Mouse (Mus musculus) liver, embryonic 16.5 days (tissue): ENCODE data around the gene Tnni3. TPM values are rescaled to one million over a fixed set of nuclear protein-coding genes. Genes with fewer than 3 reads are reported as not detected.
"Not testable (repeated sequence)": the region's sequence is repeated elsewhere in the genome, so short reads cannot be mapped to it uniquely, and the experiment has no call there.

Experiments
- ATAC-seq: fragments of 200-750 bp; cut with Nextera tagmentation; 2 replicates; pipeline ENCODE4 v1.8.0; 2017; ENCODE audit warnings: low read depth, mild to moderate bottlenecking, moderate number of reproducible peaks, moderate library complexity
- H3K27ac ChIP-seq: fragments of 300-500 bp; sonication (generic); 2 replicates; pipeline ENCODE4 v1.5.1; 2014; ENCODE audit warnings: mild to moderate bottlenecking, low read length
- H3K27me3 ChIP-seq: fragments of 300-500 bp; sonication (generic); 2 replicates; pipeline ENCODE4 v1.6.1; 2014; ENCODE audit warnings: low read depth, low read length, mixed read lengths; ENCODE audit not compliant: control insufficient read depth, insufficient read depth
- H3K36me3 ChIP-seq: fragments of 300-500 bp; sonication (generic); 2 replicates; pipeline ENCODE4 v1.6.1; 2014; ENCODE audit warnings: mild to moderate bottlenecking; ENCODE audit not compliant: control insufficient read depth, insufficient read depth
- H3K4me1 ChIP-seq: fragments of 300-500 bp; sonication (generic); 2 replicates; pipeline ENCODE4 v1.6.1; 2014; ENCODE audit warnings: low read depth, low read length, mixed read lengths; ENCODE audit not compliant: control insufficient read depth
- H3K4me2 ChIP-seq: fragments of 300-500 bp; sonication (generic); 2 replicates; pipeline ENCODE4 v1.6.1; 2014; ENCODE audit warnings: low read depth, low read length, mixed read lengths
- H3K4me3 ChIP-seq: fragments of 300-500 bp; sonication (generic); 2 replicates; pipeline ENCODE4 v1.5.1; 2014; ENCODE audit warnings: low read depth, mild to moderate bottlenecking, low read length
- H3K9ac ChIP-seq: fragments of 300-500 bp; sonication (generic); 2 replicates; pipeline ENCODE4 v1.6.1; 2014; ENCODE audit warnings: low read depth, low read length
- H3K9me3 ChIP-seq: fragments of 300-500 bp; sonication (generic); replicated peaks from 2 replicates; pipeline ENCODE4 v1.6.1; 2016; ENCODE audit warnings: low read length; ENCODE audit not compliant: control insufficient read depth
- WGBS: fragments of 180-500 bp; shearing (Covaris S2); extraction: QIAGEN DNeasy Blood & Tissue Kit; methylation state at CpG from one replicate; pipeline ENCODE4 v1.1.7; 2014; ENCODE audit not compliant: insufficient replicate concordance; 5-methylcytosine and 5-hydroxymethylcytosine counted together
- polyA plus RNA-seq: library from polyadenylated mRNA; unstranded; fragments of >200 nt; fragmentation: Nextera tagmentation; extraction: Ambion mirVana; gene quantifications from 2 replicates; pipeline ENCODE4 v1.2.1, GENCODE M21; 2015

The Tnni3 gene
- polyA plus RNA-seq, 1 experiment from 2014 or later = 0.32 TPM

DNA sequence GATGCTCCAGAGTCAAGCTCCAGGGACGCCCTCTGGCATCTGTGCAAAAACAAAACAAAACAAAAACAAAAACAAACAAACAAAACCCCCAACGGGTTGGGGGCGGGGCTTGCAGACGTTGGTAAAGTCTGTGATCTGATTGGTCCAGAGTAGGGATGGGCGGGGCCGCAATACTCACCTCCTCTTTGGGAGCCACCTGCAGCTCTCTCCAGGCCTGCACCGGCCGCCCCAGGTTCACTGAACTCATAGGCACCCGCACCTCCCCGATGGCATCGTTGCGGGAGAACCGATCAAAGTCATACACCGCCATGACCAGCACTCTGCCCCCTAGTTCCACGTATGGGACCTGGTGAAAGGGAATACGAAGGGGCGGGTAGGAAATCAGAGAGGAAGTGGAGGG is 18.0 kb upstream of the Tnni3 start:
- no peak overlapping the region for H3K27ac ChIP-seq
- no peak overlapping the region for H3K4me3 ChIP-seq
- H3K9ac ChIP-seq = no peak overlapping the region
- H3K27me3 ChIP-seq = peaks cover 7% of the 10 kb centered on the region
- no peaks in the 10 kb centered on the region for H3K4me1 ChIP-seq
- no peak for ATAC-seq
- WGBS = 40% methylated on average over 17 of the region's 17 CpGs
- no peaks in the 10 kb centered on the region for H3K36me3 ChIP-seq
- H3K9me3 ChIP-seq = no peaks in the 10 kb centered on the region
- H3K4me2 ChIP-seq = no peak overlapping the region

DNA sequence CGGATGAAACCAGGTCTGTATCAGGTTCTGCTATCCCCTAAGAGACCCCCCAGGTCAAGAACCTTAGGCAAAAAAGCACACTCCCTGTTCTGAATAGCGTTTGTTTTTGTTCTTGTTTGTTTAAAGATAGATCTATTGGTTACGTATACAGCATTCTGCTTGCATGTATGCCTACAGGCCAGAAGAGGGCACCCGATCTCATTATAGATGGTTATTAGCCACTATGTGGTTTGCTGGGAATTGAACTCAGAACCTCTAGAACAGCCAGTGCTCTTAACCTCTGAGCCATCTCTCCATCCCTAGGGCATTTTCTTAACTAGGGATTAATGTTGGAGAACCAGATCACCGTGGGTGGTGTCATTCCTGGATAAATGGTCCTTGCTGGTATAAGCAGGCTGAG is 17.3 kb upstream of the Tnni3 start:
- Histone ChIP-seq H3K4me1 (no peaks in the 10 kb centered on the region), H3K4me2 (no peak overlapping the region), H3K4me3 (no peak overlapping the region), H3K27me3 (peaks cover under 1% of the 10 kb centered on the region; the same call in 1 of the 2 replicates), H3K9ac (no peak overlapping the region), H3K27ac (no peak overlapping the region), H3K9me3 (no peaks in the 10 kb centered on the region), H3K36me3 (no peaks in the 10 kb centered on the region)
- WGBS = 52% methylated on average over 5 of the region's 5 CpGs
- no peak for ATAC-seq

DNA sequence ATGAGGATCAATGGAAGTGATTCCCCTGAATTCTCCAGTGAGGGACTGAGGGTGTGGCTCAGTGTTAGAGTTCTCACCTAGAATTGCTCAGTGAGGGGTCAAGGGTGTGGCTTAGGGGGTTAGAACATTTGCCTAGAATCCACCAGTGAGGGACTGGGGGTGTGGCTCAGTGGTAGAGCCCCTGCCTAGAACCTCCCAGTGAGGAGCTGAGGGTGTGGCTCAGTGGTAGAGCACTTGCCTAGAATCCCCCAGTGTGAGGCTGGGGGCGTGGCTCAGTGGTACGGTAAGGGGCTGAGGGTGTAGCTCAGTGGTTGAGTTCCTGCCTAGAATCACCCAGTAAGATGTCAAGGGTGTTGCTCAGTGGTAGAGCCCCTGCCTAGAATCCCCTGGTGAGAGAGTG is 15.0 kb upstream of the Tnni3 start:
- WGBS = 60% methylated on average over 2 of the region's 2 CpGs
- ATAC-seq = no peak
- H3K9me3 ChIP-seq = no peaks in the 10 kb centered on the region
- H3K27me3 ChIP-seq = no peaks in the 10 kb centered on the region; the same call in none of the 2 replicates
- no peak overlapping the region for H3K4me2 ChIP-seq
- no peak overlapping the region for H3K4me3 ChIP-seq
- H3K27ac ChIP-seq = no peak overlapping the region
- H3K36me3 ChIP-seq = no peaks in the 10 kb centered on the region
- H3K4me1 ChIP-seq = no peaks in the 10 kb centered on the region
- H3K9ac ChIP-seq = no peak overlapping the region

DNA sequence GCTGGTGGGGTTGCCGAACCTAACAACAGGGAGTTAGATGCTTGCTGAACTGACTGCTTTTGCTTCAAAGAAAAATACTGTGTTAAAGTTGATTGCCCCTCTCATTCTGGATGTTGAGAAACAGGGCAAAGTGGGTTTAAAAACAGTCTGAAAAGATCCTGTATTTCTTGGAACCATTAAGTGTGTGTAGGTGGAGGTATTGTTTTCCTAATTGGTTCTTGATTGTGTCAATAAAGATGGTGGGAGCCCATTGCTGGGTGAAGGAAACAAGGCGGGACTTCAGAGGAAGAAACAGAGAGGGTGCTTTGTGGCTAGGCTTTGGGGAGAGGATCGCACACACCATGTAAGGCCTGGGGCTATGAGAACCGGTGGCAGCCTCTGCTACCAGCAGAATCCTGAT is 13.2 kb upstream of the Tnni3 start:
- H3K9ac ChIP-seq = no peak overlapping the region
- ATAC-seq = no peak
- H3K4me2 ChIP-seq = no peak overlapping the region
- H3K36me3 ChIP-seq = no peaks in the 10 kb centered on the region
- no peak overlapping the region for H3K27ac ChIP-seq
- no peaks in the 10 kb centered on the region for H3K9me3 ChIP-seq
- peaks cover 3% of the 10 kb centered on the region for H3K27me3 ChIP-seq
- H3K4me3 ChIP-seq = no peak overlapping the region
- WGBS = 36% methylated on average over 4 of the region's 4 CpGs
- H3K4me1 ChIP-seq = no peaks in the 10 kb centered on the region

DNA sequence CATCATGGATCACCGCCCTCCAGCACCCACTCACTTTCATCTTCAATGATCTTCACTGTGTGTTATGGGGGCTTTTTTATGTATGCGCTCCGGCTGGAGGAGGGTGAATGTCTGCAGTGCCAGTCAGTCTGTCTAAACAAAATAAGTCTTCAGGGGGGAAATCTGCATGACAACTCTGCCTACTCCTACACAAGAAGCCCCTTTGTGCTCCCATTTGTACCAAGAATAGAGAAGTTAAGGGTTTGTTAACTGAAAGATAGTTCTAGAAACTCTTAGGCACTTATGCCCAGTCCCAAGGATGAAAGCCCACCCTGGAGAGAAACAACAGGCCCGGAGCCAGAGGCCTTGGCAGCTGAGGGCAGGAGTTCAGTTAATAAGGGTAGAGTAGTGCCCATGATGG is 12.3 kb upstream of the Tnni3 start:
- Histone ChIP-seq H3K27ac (no peak overlapping the region), H3K4me3 (no peak overlapping the region), H3K9ac (no peak overlapping the region), H3K9me3 (no peaks in the 10 kb centered on the region), H3K36me3 (no peaks in the 10 kb centered on the region), H3K27me3 (peaks cover 8% of the 10 kb centered on the region), H3K4me2 (no peak overlapping the region), H3K4me1 (no peaks in the 10 kb centered on the region)
- 81% methylated on average over 4 of the region's 4 CpGs for WGBS
- ATAC-seq = no peak

DNA sequence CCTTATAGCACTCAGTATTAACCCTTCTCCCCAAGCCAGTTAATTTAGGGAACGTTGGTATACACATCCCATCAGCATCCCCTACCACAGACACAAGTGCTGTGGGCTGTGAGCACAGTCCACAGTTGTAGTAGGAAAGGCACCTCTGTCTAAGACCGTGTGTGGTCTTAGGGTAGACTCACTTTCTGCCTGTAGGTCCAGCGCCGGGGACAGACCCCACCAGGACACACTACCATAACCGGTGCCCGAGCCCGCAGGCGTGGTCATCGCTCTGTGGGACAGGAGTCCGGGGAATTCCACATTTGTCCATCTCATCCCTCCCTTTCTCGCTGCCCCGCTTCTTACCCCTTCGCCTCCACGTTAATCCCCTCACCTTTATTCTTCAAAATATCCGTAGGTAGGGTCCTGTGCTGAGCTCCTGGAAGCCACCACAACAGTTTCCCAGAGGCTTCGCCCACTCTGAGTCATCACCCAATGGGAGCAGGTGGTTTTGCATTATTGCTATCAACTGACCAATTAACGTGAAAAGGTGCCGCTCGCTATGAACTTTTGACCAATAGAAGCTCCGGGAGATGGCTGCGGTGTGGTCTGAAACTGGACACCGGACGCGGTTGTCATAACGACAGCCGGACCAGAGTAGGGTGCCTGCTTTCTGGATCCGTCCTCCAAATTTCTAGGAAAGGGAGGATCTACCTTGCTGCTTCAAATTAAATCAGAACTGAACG is 8.1 kb upstream of the Tnni3 start, which contains the start of gene Dnaaf3:
TSS of gene Dnaaf3 (minus strand) at position 449 of the 725 bp plus-strand sequence.
- H3K9me3 ChIP-seq = no peaks in the 10 kb centered on the region
- H3K36me3 ChIP-seq = no peaks in the 10 kb centered on the region
- H3K27me3 ChIP-seq = peaks cover 9% of the 10 kb centered on the region
- H3K4me1 ChIP-seq = no peaks in the 10 kb centered on the region
- H3K9ac ChIP-seq = no peak within 1 kb of the TSS
- peak; percentile 93 for ATAC-seq
- H3K27ac ChIP-seq = no peak within 1 kb of the TSS
- H3K4me2 ChIP-seq = peak within 1 kb of the TSS; percentile 38
- H3K4me3 ChIP-seq = peak within 1 kb of the TSS; percentile 26; the same call in 1 of the 2 replicates
- 6% methylated on average over 28 of the region's 28 CpGs for WGBS

DNA sequence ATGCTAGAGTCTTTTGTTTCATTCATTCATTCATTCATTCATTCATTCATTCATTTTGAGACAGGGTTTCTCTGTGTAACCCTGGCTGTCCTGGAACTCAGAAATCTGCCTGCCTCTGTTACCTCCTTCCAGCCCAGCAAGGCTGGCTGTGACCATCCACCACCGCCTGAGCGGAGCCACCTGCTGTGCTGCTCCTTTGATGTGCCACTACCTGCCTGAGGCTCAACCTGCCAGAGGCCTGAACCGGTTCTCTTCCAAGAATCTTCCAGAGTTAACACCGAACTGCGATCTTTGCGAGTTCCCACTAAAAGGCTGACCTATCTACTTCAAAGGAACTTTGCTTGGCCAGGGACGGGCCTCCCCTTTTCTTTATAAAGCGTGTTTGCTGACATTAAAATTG is 6.1 kb upstream of the Tnni3 start:
- not testable (repeated sequence) for H3K27ac ChIP-seq

DNA sequence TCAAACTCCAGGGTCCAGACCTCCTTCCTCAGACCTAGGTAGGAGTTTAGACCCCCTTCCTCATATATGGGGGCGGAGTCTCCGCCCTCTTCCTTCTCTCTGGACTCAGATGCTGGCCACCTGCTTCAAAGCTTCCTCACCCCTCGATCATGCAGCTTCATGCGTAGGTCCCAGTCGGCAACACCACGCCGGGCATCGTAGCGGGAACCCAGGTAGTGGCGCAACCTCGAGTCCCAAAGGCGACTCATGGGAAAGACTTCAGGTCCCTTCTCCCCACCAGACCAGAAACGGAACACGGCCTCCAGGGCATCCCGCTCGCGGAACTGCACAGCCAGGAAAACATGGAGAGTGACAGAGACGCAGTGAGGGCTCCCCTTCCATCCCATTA is 3.3 kb upstream of the Tnni3 start:
- Histone ChIP-seq H3K9ac (no peak overlapping the region), H3K4me2 (peak overlapping the region; percentile 45), H3K4me3 (no peak overlapping the region), H3K4me1 (no peaks in the 10 kb centered on the region; the same call in none of the 2 replicates), H3K27me3 (peaks cover 7% of the 10 kb centered on the region), H3K27ac (no peak overlapping the region), H3K36me3 (no peaks in the 10 kb centered on the region), H3K9me3 (no peaks in the 10 kb centered on the region)
- WGBS = 61% methylated on average over 18 of the region's 18 CpGs
- ATAC-seq = no peak

More for the DNA sequence above, 6.1 kb upstream of the Tnni3 start:
- not testable (repeated sequence) for ATAC-seq, H3K4me1 ChIP-seq, H3K36me3 ChIP-seq, H3K9ac ChIP-seq, H3K4me2 ChIP-seq, H3K4me3 ChIP-seq, H3K27me3 ChIP-seq, H3K9me3 ChIP-seq
- 60% methylated on average over 7 of the region's 8 CpGs for WGBS
